Mouse (Mus musculus) frontal cortex, adult (tissue): ENCODE results near the gene Mlip.
"Not testable (repeated sequence)": the region's sequence is repeated elsewhere in the genome, so short reads cannot be mapped to it uniquely, and the experiment has no call there.

Source experiments
- ATAC-seq: cut with Nextera tagmentation; 2 replicates; pipeline ENCODE4 v1.9.2; 2017; ENCODE audit warnings: mild to moderate bottlenecking, moderate library complexity, mixed read lengths; ENCODE audit not compliant: low TSS enrichment

The Mlip gene

DNA sequence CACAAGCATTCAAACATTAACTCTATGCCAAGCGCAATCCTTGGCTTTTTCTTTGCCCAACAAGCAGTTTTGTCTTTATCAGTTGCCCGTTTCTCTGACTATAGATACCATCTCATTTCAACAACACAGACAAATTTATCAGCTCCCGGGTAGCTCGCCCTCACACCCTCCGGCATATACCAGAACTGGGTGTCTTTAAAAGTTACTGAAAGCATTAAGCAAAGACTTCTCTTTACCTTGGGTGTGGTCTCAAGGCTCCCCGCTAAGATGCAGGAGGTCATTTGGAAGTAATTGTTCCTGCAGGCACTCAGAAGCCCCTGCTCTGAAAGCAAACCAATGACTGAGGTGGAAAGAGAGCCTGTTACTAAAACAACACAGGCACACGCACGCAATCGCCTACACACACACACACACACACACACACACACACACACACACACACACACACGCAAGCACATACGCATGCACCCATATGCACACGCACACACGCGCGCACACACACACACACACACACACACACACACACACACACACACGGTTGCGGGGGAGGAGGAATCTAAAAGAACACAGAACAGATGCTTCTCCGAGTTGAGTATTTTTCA, 101.2 kb downstream of the Mlip start:
- peak; percentile 35 for ATAC-seq

DNA sequence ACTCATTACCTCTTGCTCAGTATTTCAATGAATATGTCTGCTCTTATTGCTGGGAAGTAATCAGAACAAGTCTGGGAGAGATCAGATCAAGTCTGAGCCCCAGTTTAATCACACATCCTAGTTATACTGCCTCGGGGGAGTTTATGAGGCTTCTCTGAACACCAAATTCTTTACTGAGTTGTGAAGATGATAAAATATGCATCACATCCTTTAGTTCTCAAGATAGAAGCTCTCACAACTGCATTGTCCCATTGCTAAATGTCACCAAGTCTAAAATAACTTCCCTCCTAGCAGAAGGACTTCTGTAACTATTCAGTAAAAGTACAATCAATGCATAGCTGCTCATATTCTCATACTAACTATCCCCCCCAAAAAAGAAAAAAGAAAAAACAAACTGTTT, 154.5 kb downstream of the Mlip start:
- ATAC-seq = peak; percentile 97

DNA sequence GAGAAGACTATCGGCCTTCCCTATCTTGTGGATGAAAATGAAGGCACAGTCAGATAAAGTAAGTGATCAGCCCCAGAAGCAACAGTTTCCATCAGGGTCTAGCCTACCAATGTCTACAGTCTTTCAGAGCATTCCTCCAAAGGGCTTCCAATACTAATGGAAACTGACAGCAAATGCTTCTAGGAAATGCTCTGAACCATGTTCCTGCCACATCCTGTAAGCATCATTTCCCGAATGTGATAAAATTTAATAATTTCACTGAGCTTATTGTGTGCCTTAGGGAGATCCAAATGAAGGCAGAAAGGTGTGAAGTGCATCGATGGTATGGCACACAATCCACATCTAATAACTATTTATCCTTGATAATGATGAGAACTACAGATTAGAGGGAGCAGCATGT, 173.3 kb downstream of the Mlip start:
- no peak for ATAC-seq

DNA sequence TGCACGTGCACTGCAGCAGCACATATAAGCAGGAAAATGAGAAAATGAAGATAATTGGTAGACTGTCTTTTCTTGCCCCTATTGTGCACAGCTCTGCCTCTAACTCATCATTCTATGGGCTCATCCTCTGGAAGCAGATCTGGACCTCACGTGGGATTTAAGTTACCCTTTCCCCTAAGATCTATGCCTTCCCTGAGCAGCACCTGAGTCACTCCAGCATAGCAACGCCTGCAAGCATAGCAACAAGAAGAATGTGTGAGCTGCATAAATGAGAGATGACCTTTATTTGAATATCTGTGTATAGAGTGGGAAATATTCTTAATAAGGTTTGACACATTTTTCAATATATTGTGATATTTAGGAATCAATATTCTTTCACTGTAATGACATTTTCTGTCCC, 176.9 kb downstream of the Mlip start:
- ATAC-seq = no peak

DNA sequence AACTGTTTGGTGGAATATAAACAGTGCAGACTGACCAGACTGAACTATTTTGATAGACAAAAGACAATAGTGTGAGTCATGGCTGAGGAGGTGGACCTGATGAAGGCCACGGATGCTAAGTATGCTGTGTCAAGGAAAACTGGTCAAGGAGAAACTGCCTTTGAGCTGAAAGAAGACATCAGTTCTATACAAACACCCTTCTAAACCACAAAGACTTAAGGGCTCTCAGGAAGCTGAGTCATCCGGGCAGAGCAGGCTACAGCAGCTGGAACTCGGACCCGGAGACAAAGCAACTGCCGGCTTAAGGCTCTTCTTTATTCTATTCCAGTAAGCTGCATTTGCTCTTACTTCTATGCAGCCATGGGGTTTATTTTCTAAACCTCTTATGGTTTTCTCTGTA, 180.7 kb downstream of the Mlip start:
- ATAC-seq = no peak

DNA sequence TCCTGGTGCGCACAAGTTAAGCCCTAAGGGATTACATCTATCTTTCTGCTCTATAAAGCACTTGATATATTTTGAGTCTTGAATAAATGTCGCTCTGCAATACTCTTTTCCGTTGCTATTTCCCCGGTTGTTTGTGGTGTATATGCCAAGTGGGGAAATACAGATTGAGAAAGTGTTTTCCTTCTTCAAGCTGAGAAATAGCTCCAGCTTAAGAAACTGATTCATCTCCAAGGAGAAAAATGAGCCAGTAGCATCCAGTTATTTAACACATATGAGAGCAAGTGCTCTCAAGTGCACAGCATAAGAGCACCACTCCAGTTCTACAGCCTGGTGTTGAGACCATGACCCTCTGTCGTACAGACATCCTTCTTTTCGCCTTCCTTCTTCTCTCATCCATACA, 186.9 kb downstream of the Mlip start:
- ATAC-seq = peak; percentile 85

DNA sequence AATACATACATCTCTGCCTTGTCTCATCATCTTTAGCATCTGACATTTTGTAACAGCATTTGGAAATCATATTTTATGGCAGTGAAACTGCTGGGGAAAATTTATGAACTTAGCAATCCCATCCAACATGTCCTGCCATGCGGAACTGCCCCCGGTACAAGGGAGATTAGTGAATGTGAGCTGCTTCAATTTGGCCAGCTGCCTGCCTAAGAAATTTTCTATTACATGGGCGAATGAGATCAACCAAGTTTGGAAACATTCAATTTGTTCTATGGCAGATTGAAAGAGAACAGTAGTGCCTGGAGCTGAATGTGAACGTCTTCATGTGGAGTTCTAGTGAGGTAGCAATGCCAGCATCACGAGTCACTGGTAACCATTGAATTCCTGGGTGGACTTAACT, 191.0 kb downstream of the Mlip start:
- ATAC-seq = no peak

DNA sequence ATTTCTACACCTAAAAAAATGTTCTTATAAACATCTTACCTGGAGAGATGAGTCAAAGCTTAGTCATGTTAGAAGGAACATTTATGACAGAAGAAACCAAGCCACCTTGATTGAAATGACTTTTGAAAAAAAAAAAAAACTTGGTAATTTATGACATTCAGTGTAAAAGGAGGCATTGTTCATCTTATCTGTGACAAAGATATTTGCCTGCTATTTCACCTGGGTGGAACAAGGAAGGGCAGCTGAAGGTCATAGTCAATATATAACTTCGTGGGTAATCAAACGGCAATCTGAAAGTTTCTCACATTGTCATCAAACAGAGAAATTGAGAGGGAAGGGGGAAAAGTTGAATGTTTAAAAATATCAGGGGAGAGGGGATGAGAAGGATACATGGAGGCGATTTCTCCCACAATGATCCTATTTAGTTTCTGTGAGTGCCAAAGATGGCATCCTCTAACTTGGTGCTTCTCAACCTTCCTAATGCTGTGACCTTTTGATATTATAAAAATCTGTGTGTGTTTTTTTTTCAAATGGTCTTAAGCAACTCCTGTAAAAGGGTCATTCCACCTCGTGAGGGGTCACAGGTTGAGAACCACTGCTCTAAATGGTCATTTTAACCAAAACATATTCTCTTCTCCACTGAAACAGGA, 192.4 kb downstream of the Mlip start:
- no peak for ATAC-seq

DNA sequence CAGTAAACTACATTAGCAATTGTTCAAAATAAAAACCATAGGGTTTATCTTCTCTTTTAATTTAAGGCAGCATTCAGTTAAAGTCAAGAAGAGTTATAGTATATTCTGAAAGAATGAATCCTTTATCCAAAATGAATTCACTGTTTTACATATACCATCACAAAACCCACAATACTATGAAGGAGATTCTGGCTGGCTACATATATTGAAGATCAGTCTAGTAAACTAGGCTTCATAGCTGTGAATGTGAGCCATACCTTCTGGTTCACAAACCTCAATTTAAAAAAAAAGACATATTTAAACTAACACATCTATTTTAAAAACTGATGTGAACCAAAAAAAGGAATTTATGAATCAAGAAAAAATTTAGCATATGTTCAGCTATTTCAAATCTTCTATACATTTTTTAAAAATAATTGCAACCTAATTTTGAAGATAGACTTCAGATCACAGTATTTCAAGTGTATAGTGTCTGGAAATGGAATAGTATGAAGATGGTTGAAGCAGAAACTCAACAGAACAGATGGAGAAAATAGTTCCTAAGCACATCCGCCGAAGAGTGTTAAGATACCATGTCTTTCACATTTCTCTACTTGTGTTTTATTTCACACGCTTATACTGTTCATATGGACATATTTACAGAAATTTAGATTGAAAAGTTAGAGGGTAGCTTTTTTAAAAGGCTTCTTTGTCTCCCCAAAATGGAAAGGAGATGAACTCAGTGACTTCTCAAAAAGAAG, 204.1 kb downstream of the Mlip start:
- peak; percentile 78 for ATAC-seq

DNA sequence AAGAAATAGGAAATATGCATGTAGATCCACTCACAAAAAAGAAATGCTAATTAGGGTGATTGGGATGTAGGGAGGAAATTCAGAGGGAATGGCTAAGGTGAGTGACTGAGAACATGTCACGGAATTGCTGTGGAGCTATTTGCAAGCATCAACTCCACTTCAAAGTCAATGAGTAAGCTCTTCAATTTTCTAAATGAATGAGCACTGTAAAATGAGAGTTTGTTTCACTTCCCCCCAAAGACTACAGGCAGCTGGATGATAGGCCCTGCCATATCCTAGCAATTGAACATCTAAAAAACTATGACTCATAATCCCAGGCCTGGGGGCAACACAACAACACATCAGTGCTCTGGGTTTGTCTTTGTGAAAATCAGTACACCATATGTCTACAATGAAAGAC, 233.0 kb downstream of the Mlip start:
- ATAC-seq = no peak

DNA sequence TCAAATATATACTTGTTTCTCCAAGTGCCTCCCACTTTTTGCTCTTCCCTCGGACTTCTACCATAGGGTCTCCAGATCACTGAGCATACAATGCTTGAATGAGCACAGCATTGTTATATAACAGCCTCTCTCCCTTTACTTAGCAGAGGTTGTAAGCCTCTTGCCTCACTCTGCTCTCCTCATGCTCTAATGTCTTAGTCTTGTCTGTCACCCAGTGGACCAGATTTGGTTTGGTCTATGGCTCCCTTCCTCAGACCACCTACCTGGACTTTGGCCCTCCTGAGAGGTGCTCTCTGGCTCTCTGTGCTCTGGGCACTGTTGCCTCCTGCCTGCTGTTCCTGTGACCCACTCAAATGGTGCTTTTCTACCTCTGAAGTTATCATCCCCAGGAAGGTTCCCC, 255.9 kb downstream of the Mlip start:
- ATAC-seq = 0 out of 2 replicates have a peak, but pooled peaks have one; percentile 27

DNA sequence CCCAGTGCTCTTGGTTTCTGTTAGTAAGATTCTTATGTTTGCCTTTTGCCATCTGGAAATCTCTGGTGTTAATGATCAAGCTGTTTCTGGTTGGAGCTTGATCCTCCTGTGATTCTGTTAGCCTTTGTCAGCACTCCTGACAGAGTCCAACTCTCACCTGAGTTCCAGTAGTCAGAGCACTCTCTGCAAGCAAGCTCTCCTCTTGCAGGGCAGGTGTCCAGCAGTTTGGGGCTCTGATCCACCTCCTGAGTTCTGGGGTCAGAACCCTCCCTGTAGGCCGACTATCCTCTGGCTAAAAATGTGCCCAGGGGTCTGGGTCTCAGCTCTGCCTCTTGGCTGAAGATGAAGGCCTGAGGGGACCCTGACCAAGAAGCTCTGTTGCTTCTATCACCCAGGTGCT, 269.5 kb downstream of the Mlip start:
- ATAC-seq = not testable (repeated sequence)

DNA sequence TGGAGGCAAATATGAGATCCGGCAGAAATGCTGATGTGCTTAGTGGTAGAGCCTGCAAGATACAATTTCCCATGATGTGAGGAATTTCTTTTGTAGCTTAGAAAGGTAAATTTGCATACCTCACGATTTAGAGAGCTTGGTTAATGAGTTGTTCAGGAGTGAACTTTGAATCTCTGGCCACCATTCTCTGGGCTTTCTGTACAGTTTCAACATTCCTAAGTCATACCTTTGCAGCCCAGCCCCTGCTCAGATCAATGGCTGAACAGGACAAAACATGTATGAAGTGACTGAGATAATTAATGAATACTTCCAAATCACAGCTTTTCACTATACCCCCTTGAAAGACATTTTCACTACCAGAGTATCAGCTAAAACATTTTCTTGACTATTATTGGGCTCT, 281.1 kb downstream of the Mlip start:
- no peak for ATAC-seq

DNA sequence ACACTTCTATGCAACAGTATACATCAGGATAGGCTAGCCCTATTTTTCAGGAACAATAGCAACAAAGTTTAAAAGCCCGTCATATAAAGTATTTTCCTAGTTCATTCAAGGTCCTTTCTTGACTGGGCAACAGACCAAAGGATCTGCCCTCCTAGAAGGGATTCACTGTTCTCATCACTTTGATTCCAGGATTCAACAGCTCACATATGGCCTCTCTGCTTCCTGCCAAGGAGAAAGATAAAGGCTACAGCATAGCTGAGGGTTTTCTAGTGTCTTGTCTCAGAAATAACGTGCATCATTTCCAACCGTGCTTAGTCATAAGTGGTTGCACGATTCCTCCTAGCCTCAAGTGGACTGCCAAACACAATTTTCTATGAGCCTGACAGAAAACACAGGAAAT, 296.2 kb downstream of the Mlip start:
- no peak for ATAC-seq

DNA sequence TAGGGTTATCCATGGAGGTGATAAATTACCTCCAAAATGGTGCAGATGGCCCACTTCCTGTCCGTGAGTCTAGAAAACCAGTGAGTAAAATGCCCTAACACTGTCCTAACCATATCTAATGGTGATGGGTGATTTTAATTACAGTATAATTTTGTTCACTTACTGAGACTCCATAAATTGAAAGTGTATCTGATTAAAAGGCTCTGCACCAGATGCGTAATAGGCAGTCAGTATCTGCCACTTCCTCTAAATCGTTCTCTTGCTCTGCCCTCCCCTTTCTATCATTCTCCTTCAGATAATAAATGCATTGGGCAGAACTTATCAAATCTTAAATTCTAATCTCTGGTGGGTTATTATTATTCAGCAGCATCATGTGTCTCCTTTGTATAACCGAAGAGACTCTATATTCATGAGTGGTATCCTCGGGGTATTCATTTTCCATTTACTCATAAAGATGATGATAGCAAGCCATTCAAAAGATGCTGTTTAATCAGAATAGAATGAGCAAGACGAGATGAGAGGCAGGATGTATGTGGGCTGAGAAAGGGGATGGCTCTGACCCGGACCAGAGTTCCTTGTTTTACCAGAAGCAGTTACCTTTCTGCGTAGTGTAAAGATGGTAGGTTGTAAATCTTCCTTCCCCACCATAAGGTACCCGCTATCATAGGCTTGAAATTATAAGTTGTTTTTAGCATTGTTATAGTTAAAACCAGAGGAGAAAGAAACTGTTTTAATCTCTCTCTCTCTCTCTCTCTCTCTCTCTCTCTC, 298.2 kb downstream of the Mlip start:
- ATAC-seq = no peak
